Mouse (Mus musculus): ENCODE results near the gene Pom121l2. TPM values are rescaled to one million over a fixed set of nuclear protein-coding genes. Genes with fewer than 3 reads are reported as not detected.

Pom121l2 gene
- total RNA-seq, 2 experiments from 2014 or later, result not detected

- no peak for DNase-seq
- intact Hi-C loops (cut with DNase I), result no loop called here
Observed at GRCm38 (mm10) chr13:21992550-21992949, 11.6 kb downstream of the Pom121l2 start.

DNA sequence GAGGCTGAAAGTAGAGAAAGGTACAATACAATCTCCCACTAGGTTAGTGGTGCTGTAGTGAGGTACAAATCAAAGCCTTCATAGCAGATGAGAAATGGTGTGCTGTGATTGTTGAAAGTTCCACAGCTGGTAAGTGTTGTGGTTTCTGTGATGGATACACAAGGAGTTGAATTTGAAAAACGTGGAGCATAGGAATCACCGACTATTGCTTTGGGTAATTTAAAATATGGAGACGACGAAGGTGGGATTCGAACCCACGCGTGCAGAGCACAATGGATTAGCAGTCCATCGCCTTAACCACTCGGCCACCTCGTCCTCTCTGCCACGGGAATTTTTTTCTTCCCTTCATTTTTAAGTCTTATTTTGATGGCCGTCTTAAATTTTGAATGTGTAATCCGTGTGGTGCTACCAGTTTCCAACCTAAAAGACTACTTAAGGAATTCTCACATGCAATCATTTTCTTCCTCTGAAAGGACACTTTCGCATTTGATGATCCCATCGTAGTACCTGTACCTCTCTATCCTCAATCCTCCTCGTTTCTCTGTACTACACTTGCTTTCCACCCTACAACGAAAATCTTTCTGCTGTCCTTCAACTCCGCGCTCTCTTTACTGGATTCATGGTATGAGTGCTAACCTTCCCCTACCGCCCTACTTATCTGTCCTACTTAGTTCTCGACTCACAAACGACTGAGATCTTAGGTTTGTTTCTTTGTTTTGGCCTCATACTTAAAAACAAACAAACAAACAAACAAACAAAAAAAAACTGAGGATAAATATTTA, 13.2 kb downstream of the Pom121l2 start:
- no peak for DNase-seq
- intact Hi-C loops (cut with DNase I), result no loop called here

DNA sequence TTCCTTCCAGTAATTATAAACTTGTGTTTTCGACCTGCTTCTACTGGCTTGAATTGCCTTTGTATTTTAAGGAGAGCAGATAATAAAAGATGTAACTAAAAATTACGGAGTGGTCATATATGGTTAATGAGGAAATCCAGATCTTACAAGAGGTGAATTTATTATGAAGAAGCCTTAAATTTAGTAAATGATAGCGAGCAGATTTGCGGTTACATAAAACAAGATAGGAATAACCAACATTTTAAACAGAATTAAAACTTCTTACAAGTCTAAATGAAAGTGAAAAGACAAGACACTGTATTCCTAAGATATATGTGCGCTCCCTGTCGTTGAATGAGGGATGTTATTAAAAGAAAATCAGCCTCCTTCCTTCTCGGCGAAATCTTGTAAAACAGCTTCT, 13.9 kb downstream of the Pom121l2 start:
- intact Hi-C loops (cut with DNase I), result no loop called here
- no peak for DNase-seq

GRCm38 (mm10) chr13:21995331-21995914, 14.4 kb downstream of the Pom121l2 start:
- DNase-seq, result no peak
- intact Hi-C loops (cut with DNase I), result no loop called here

DNA sequence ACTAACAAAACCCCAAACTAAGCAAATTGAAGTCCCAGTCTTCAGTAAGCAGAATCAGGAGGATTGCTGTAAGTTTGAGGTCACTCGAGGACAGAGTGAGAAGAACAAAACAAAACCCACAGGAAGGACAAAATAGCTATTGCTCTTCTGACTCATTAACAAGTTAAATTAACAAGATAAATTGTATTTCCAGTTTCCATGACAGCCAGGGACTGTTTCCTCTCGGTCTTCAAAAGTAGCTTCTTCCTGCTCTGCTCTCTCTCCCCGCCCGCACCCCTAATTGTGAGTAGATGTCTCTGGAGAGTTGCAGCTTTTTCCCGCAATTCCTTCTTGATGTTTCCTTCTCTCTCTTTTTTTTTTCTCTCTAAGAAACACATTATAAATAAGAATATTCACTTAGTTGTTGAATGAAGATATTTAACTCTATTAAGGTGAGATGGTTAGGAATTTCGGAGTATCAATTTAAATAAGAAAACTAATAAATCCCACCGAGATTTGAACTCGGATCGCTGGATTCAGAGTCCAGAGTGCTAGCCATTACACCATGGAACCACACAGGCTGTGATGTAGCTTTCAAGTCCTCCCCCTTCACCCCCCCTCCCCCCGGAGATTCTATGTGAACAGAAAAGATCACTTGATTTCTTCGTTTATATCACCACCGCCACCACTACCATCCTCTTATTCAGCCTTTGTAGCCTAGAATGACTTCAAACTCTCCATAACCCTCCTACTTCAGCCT, 15.3 kb downstream of the Pom121l2 start:
- intact Hi-C loops (cut with DNase I), result no loop called here
- DNase-seq, result no peak

GRCm38 (mm10) chr13:21996840-21997185, 15.8 kb downstream of the Pom121l2 start:
- intact Hi-C loops (cut with DNase I), result no loop called here
- DNase-seq, result no peak

GRCm38 (mm10) chr13:21997201-21997820, 16.3 kb downstream of the Pom121l2 start:
- DNase-seq, result no peak
- intact Hi-C loops (cut with DNase I), result no loop called here

- DNase-seq, result no peak
- intact Hi-C loops (cut with DNase I), result no loop called here
Observed at GRCm38 (mm10) chr13:21997821-21998220, 16.8 kb downstream of the Pom121l2 start.

- intact Hi-C loops (cut with DNase I), result no loop called here
- no peak for DNase-seq
Observed at GRCm38 (mm10) chr13:21998412-21998811, 17.4 kb downstream of the Pom121l2 start.

DNA sequence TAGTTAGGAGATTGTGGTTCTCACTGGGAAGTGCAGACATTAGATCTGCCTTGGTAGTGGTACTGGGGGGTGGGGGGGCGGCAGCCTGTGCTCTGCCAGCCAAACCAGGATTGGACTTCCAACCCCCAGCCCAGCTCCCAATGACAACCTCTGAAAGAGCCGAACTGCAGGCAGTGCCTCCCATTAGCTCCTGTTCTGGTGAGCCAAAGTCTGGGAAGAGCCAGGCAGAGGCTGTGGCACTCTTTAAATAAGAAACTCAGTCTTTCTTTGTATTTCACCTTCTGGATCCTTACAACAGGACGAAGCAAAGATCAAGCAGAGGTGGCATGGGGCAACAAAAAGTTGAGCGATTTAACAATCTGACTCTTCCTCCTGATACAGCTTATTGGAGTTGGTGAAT, 18.2 kb downstream of the Pom121l2 start:
- intact Hi-C loops (cut with DNase I), result no loop called here
- DNase-seq, result no peak

GRCm38 (mm10) chr13:22001346-22001745, 20.4 kb downstream of the Pom121l2 start:
- no peak for DNase-seq
- intact Hi-C loops (cut with DNase I), result no loop called here

GRCm38 (mm10) chr13:22001823-22002222, 20.8 kb downstream of the Pom121l2 start:
- intact Hi-C loops (cut with DNase I), result no loop called here

GRCm38 (mm10) chr13:22005605-22006333, 24.8 kb downstream of the Pom121l2 start:
- no peak for DNase-seq

More at GRCm38 (mm10) chr13:22001823-22002222, 20.8 kb downstream of the Pom121l2 start:
- DNase-seq, result no peak

GRCm38 (mm10) chr13:22006334-22007120, 25.5 kb downstream of the Pom121l2 start:
- no peak for DNase-seq
- intact Hi-C loops (cut with DNase I), result no loop called here

More at GRCm38 (mm10) chr13:22005605-22006333, 24.8 kb downstream of the Pom121l2 start:
- intact Hi-C loops (cut with DNase I), result no loop called here

- no peak for DNase-seq
- intact Hi-C loops (cut with DNase I), result no loop called here
Observed at GRCm38 (mm10) chr13:22007121-22007510, 26.1 kb downstream of the Pom121l2 start.

DNA sequence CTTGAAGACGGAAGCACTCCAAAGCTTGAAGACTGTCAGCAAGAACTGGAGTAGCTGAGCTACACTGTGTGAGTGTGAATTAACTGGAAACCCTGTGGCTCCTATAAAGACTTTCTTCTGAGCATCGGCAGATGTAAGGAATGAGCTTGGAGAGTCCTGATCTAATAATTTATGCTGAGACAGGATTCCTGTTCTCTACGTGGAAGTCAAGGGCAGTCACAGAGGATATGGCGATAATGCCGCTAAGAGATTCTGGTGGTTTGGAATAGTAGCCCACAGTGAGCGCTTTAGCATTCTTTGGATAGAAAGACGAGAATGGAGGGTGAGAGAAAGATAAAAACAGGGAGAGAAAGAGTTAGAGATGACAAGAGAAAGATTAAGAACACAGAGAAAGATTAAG, 26.9 kb downstream of the Pom121l2 start:
- DNase-seq, result no peak
- intact Hi-C loops (cut with DNase I), result no loop called here

- intact Hi-C loops (cut with DNase I), result no loop called here
- no peak for DNase-seq
Observed at GRCm38 (mm10) chr13:22008707-22009106, 27.7 kb downstream of the Pom121l2 start.

- intact Hi-C loops (cut with DNase I), result no loop called here
- no peak for DNase-seq
Observed at GRCm38 (mm10) chr13:22009642-22010041, 28.6 kb downstream of the Pom121l2 start, which contains the start of gene Prss16. Gene Prss16, minus strand, starts transcription at chr13:22009742.

GRCm38 (mm10) chr13:22013716-22014115, 32.7 kb downstream of the Pom121l2 start:
- no peak for DNase-seq
- intact Hi-C loops (cut with DNase I), result no loop called here

Measured in gastrocnemius, postnatal 36 days (tissue).